Mouse (Mus musculus) embryonic fibroblast, embryonic 13.5 days (primary cell): ENCODE measurements at regions not wholly inside any gene's neighbourhood (a gene's known extent, or its start where the extent isn't known, plus 50 kb on each side); places are given as distances from the start of the nearest gene placed in this dataset.

Experiments used
- CTCF ChIP-seq: IDR thresholded peaks from 2 replicates; pipeline ENCODE4 v1.5.1; 2011; ENCODE audit warnings: mild to moderate bottlenecking, control low read depth, low read length, moderate library complexity, borderline replicate concordance; ENCODE audit not compliant: insufficient read depth
- POLR2A ChIP-seq: IDR thresholded peaks from 2 replicates; pipeline ENCODE4 v1.6.1; 2011; ENCODE audit warnings: low read depth, mild to moderate bottlenecking, control low read depth, low read length, moderate library complexity

- no peak for TF ChIP-seq POLR2A
- TF ChIP-seq CTCF: no peak
Measured at GRCm38 (mm10) chr15:41165534-41165933, 1031.4 kb downstream of the 9330182O14Rik start.
